Mouse (Mus musculus): ENCODE results near the gene Hist1h2ae. TPM values are rescaled to one million over a fixed set of nuclear protein-coding genes. Genes with fewer than 3 reads are reported as not detected.
A peak's percentile ranks its signal among the peaks of the same experiment; 100 is the strongest.

Gene Hist1h2ae
- 39.1 and 46.5 TPM in 2 replicates for polyA plus RNA-seq (2015; fragmentation: Nextera tagmentation; extraction: Ambion mirVana)

GRCm38 (mm10) chr13:23571022-23571503 is at the start of gene Hist1h2ae, which contains the start of gene Hist1h2bg:
Gene Hist1h2ae, minus strand, starts transcription at chr13:23571220.
Gene Hist1h2bg, plus strand, starts transcription at chr13:23571396.
- H3K4me3 ChIP-seq (ENCODE audit: low read length), result peak within 1 kb of the TSS; percentile 51
- H3K4me1 ChIP-seq (ENCODE audit: control insufficient read depth, insufficient read depth, low read length), result 0 out of 2 replicates have a peak, but pooled peaks cover 4% of the 10 kb centered on the region
- WGBS, result under 1% methylated on average over 18 of the region's 18 CpGs
- ATAC-seq, result peak; percentile 88
- peak within 1 kb of the TSS; percentile 68 for H3K4me2 ChIP-seq (ENCODE audit: low read depth, low read length)
- no peaks in the 10 kb centered on the region for H3K9me3 ChIP-seq (ENCODE audit: control insufficient read depth, low read length)
- peak within 1 kb of the TSS; percentile 72 for H3K9ac ChIP-seq (ENCODE audit: low read depth, low read length)
- H3K36me3 ChIP-seq (ENCODE audit: control insufficient read depth, insufficient read depth, low read length), result no peaks in the 10 kb centered on the region
- H3K27me3 ChIP-seq (replicated peaks; ENCODE audit: control insufficient read depth, insufficient read depth, low read length), result no peaks in the 10 kb centered on the region
- H3K27ac ChIP-seq (ENCODE audit: low read length), result peak within 1 kb of the TSS; percentile 96

- Histone ChIP-seq H3K4me1 (ENCODE audit: control insufficient read depth, insufficient read depth, low read length) (no peaks in the 10 kb centered on the region), H3K36me3 (ENCODE audit: control insufficient read depth, insufficient read depth, low read length) (no peaks in the 10 kb centered on the region), H3K9me3 (ENCODE audit: control insufficient read depth, low read length) (no peaks in the 10 kb centered on the region), H3K4me3 (ENCODE audit: low read length) (peak overlapping the region; percentile 65), H3K27ac (ENCODE audit: low read length) (peak overlapping the region; percentile 97), H3K4me2 (ENCODE audit: low read depth, low read length) (peak overlapping the region; percentile 91), H3K9ac (ENCODE audit: low read depth, low read length) (peak overlapping the region; percentile 71), H3K27me3 (replicated peaks; ENCODE audit: control insufficient read depth, insufficient read depth, low read length) (no peaks in the 10 kb centered on the region)
- no peak for ATAC-seq
- 50% methylated on average over 12 of the region's 12 CpGs for WGBS
Observed at GRCm38 (mm10) chr13:23620056-23620732, 49.2 kb upstream of the Hist1h2ae start.

DNA sequence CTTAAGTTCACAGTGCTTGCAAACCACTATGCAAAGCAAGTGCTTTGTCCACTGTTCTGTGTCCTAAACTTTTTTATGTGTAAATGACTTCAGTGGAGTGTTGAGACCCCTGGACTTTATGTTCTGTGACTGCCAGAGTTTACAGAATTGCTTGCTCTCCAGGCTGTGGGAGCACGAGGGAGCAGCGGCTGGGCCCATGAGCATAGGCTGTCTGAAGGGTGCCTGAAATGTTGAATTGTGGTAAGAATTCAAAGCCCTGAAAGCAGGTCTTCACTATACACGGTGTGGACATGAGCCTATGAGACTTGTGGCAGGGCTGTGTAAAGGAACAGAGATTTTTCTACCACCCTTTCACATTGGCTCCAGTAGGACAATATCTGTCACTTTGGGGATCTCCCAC is 40.6 kb upstream of the Hist1h2ae start:
- Histone ChIP-seq H3K4me3 (ENCODE audit: low read length) (no peak overlapping the region), H3K4me1 (ENCODE audit: control insufficient read depth, insufficient read depth, low read length) (no peaks in the 10 kb centered on the region), H3K9ac (ENCODE audit: low read depth, low read length) (no peak overlapping the region), H3K27ac (ENCODE audit: low read length) (no peak overlapping the region), H3K27me3 (replicated peaks; ENCODE audit: control insufficient read depth, insufficient read depth, low read length) (no peaks in the 10 kb centered on the region), H3K9me3 (ENCODE audit: control insufficient read depth, low read length) (no peaks in the 10 kb centered on the region), H3K36me3 (ENCODE audit: control insufficient read depth, insufficient read depth, low read length) (no peaks in the 10 kb centered on the region), H3K4me2 (ENCODE audit: low read depth, low read length) (no peak overlapping the region)
- 83% methylated on average over 3 of the region's 3 CpGs for WGBS
- ATAC-seq, result no peak

DNA sequence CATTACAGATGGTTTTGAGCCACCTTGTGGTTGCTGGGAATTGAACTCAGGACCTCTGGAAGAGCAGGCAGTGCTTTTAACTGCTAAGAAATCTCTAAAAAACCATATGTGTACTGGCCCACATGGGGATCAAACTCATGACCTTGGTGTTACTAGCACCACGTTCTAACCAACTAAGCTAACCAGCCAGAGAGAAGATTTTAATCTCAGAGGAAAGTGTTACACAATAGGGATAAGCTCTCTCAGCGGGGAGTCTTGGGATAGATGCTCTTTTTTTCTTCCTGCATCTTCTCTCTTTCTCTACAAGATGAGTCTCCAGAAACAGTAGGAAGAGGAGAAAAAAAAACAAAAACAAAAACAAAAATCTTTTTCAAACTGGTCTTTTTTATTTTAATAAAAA is 39.4 kb upstream of the Hist1h2ae start:
- ATAC-seq, result no peak
- Histone ChIP-seq H3K27me3 (replicated peaks; ENCODE audit: control insufficient read depth, insufficient read depth, low read length) (no peaks in the 10 kb centered on the region), H3K9ac (ENCODE audit: low read depth, low read length) (no peak overlapping the region), H3K36me3 (ENCODE audit: control insufficient read depth, insufficient read depth, low read length) (no peaks in the 10 kb centered on the region), H3K27ac (ENCODE audit: low read length) (no peak overlapping the region), H3K4me1 (ENCODE audit: control insufficient read depth, insufficient read depth, low read length) (no peaks in the 10 kb centered on the region), H3K9me3 (ENCODE audit: control insufficient read depth, low read length) (no peaks in the 10 kb centered on the region), H3K4me3 (ENCODE audit: low read length) (no peak overlapping the region), H3K4me2 (ENCODE audit: low read depth, low read length) (no peak overlapping the region)
- WGBS, result 84% methylated on average over 2 of the region's 2 CpGs

GRCm38 (mm10) chr13:23609844-23610243 is 38.8 kb upstream of the Hist1h2ae start:
- H3K4me2 ChIP-seq (ENCODE audit: low read depth, low read length), result no peak overlapping the region
- H3K9me3 ChIP-seq (ENCODE audit: control insufficient read depth, low read length), result no peaks in the 10 kb centered on the region
- no peak overlapping the region for H3K9ac ChIP-seq (ENCODE audit: low read depth, low read length)
- H3K27ac ChIP-seq (ENCODE audit: low read length), result no peak overlapping the region
- ATAC-seq, result no peak
- no peak overlapping the region for H3K4me3 ChIP-seq (ENCODE audit: low read length)
- no peaks in the 10 kb centered on the region for H3K27me3 ChIP-seq (replicated peaks; ENCODE audit: control insufficient read depth, insufficient read depth, low read length)
- no peaks in the 10 kb centered on the region for H3K4me1 ChIP-seq (ENCODE audit: control insufficient read depth, insufficient read depth, low read length)
- H3K36me3 ChIP-seq (ENCODE audit: control insufficient read depth, insufficient read depth, low read length), result no peaks in the 10 kb centered on the region

DNA sequence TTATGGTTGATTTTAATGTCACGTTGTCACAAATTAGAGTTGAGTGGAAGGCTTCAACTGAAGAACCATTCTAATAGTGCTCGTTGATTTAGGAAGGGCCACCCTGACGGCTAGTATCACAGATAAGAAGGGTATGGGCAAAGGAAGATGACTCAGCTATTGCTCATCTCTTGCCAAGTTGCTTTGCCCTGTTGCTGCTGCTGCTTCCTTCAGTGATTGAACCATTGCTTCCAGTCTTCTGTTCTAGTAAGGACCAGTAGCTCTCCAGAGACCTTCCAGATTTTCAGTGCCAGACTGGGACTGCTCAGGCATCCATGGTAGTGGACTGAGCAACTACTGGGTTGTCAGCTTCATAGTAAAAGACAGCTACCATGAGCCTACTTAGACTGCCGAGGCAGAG is 38.2 kb upstream of the Hist1h2ae start:
- H3K27ac ChIP-seq (ENCODE audit: low read length), result no peak overlapping the region
- no peaks in the 10 kb centered on the region for H3K36me3 ChIP-seq (ENCODE audit: control insufficient read depth, insufficient read depth, low read length)
- H3K4me1 ChIP-seq (ENCODE audit: control insufficient read depth, insufficient read depth, low read length), result no peaks in the 10 kb centered on the region
- no peak overlapping the region for H3K9ac ChIP-seq (ENCODE audit: low read depth, low read length)
- no peak for ATAC-seq
- H3K9me3 ChIP-seq (ENCODE audit: control insufficient read depth, low read length), result no peaks in the 10 kb centered on the region
- H3K27me3 ChIP-seq (replicated peaks; ENCODE audit: control insufficient read depth, insufficient read depth, low read length), result no peaks in the 10 kb centered on the region
- no peak overlapping the region for H3K4me2 ChIP-seq (ENCODE audit: low read depth, low read length)
- WGBS, result 83% methylated on average over 4 of the region's 4 CpGs
- no peak overlapping the region for H3K4me3 ChIP-seq (ENCODE audit: low read length)

DNA sequence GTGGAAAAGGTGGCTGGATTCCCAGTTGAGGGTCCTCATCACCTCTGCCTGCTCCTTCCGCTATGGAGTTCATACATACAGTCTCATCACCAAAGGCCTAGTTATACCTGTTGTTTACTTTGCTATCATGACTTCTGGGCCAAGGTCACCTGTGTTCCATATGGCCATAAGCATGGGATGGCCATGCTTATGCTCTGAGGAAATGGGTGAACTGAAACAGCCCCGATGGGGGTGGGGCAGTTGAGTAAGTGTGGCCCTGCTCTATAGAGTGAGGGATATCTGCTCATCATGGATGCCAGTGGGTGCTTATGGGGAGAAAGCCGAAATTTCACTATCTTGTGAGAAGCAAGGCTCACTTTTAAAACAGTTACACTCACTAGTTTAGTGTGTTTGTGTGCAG is 34.0 kb upstream of the Hist1h2ae start:
- Histone ChIP-seq H3K27me3 (replicated peaks; ENCODE audit: control insufficient read depth, insufficient read depth, low read length) (no peaks in the 10 kb centered on the region), H3K4me3 (ENCODE audit: low read length) (no peak overlapping the region), H3K36me3 (ENCODE audit: control insufficient read depth, insufficient read depth, low read length) (no peaks in the 10 kb centered on the region), H3K27ac (ENCODE audit: low read length) (no peak overlapping the region), H3K9ac (ENCODE audit: low read depth, low read length) (no peak overlapping the region), H3K4me2 (ENCODE audit: low read depth, low read length) (no peak overlapping the region), H3K9me3 (ENCODE audit: control insufficient read depth, low read length) (no peaks in the 10 kb centered on the region), H3K4me1 (ENCODE audit: control insufficient read depth, insufficient read depth, low read length) (no peaks in the 10 kb centered on the region)
- WGBS, result 92% methylated on average over 3 of the region's 3 CpGs
- no peak for ATAC-seq

DNA sequence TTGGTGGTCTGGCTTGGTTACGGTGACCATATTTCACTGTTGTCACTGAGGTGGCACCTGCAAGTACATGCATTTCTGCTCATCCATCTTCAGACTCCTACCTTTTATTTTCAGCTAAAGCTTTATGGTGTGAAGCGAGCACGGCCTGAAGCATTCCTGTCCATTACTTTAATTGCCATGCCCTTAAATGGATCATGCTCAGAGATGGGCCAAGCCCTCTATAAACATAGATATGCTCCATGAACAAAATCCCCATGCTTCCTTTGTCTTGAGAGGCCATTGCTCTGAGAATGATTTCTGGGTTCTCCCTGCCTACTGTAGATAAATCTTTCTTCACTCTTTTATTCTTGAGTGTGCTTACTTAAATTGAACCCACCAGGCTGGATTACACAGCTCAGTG is 33.4 kb upstream of the Hist1h2ae start:
- no peak overlapping the region for H3K4me2 ChIP-seq (ENCODE audit: low read depth, low read length)
- H3K27ac ChIP-seq (ENCODE audit: low read length), result no peak overlapping the region
- WGBS, result 84% methylated on average over 3 of the region's 3 CpGs
- no peaks in the 10 kb centered on the region for H3K9me3 ChIP-seq (ENCODE audit: control insufficient read depth, low read length)
- H3K27me3 ChIP-seq (replicated peaks; ENCODE audit: control insufficient read depth, insufficient read depth, low read length), result no peaks in the 10 kb centered on the region
- no peaks in the 10 kb centered on the region for H3K4me1 ChIP-seq (ENCODE audit: control insufficient read depth, insufficient read depth, low read length)
- no peak overlapping the region for H3K4me3 ChIP-seq (ENCODE audit: low read length)
- H3K36me3 ChIP-seq (ENCODE audit: control insufficient read depth, insufficient read depth, low read length), result no peaks in the 10 kb centered on the region
- no peak for ATAC-seq
- no peak overlapping the region for H3K9ac ChIP-seq (ENCODE audit: low read depth, low read length)

- no peak for ATAC-seq
- WGBS, result 71% methylated on average over 7 of the region's 7 CpGs
- H3K4me2 ChIP-seq (ENCODE audit: low read depth, low read length), result no peak overlapping the region
- no peaks in the 10 kb centered on the region for H3K9me3 ChIP-seq (ENCODE audit: control insufficient read depth, low read length)
- H3K27ac ChIP-seq (ENCODE audit: low read length), result no peak overlapping the region
- no peak overlapping the region for H3K9ac ChIP-seq (ENCODE audit: low read depth, low read length)
- H3K27me3 ChIP-seq (replicated peaks; ENCODE audit: control insufficient read depth, insufficient read depth, low read length), result no peaks in the 10 kb centered on the region
- H3K4me1 ChIP-seq (ENCODE audit: control insufficient read depth, insufficient read depth, low read length), result no peaks in the 10 kb centered on the region
- no peak overlapping the region for H3K4me3 ChIP-seq (ENCODE audit: low read length)
- no peaks in the 10 kb centered on the region for H3K36me3 ChIP-seq (ENCODE audit: control insufficient read depth, insufficient read depth, low read length)
Observed at GRCm38 (mm10) chr13:23603182-23603699, 32.2 kb upstream of the Hist1h2ae start.
